Mouse (Mus musculus) G1E (cell line): ENCODE results near the gene Alkal2. TPM values are rescaled to one million over a fixed set of nuclear protein-coding genes. Genes with fewer than 3 reads are reported as not detected.

ENCODE experiments used
- ATAC-seq: 2 replicates; pipeline ENCODE4 v1.8.0; 2016; ENCODE audit warnings: mild to moderate bottlenecking; ENCODE audit not compliant: insufficient number of reproducible peaks, poor library complexity, low FRiP score, severe bottlenecking; ENCODE audit errors: extremely low read depth
- DNase-seq: peaks from one replicate; pipeline ENCODE4 v3.0.0; 2012; ENCODE audit warnings: low spot score
- H3K27me3 ChIP-seq: 2 replicates; pipeline ENCODE4 v1.6.1; 2012; ENCODE audit warnings: mild to moderate bottlenecking, low read length, inconsistent platforms; ENCODE audit not compliant: insufficient read depth
- H3K36me3 ChIP-seq: replicated peaks from 2 replicates; pipeline ENCODE3; 2012; ENCODE audit warnings: mild to moderate bottlenecking, inconsistent platforms
- H3K4me1 ChIP-seq: 2 replicates; pipeline ENCODE4 v1.6.1; 2012; ENCODE audit warnings: low read depth, low read length, inconsistent platforms, mixed read lengths; ENCODE audit not compliant: insufficient read depth
- H3K4me3 ChIP-seq: 2 replicates; pipeline ENCODE4 v1.5.1; 2012; ENCODE audit warnings: low read depth, mild to moderate bottlenecking, inconsistent platforms, low read length, moderate library complexity, mixed read lengths
- H3K9me3 ChIP-seq: replicated peaks from 2 replicates; pipeline ENCODE4 v1.6.1; 2012; ENCODE audit warnings: inconsistent platforms
- CTCF ChIP-seq: IDR thresholded peaks from 2 replicates; pipeline ENCODE4 v1.5.1; 2012; ENCODE audit warnings: low read depth, low read length, inconsistent platforms, mixed read lengths
- GATA1 ChIP-seq: IDR thresholded peaks from 2 replicates; pipeline ENCODE4 v1.6.1; 2012; ENCODE audit warnings: borderline replicate concordance, low read length, inconsistent platforms, mixed read lengths
- GATA2 ChIP-seq: IDR thresholded peaks from 2 replicates; pipeline ENCODE4 v1.6.1; 2012; ENCODE audit warnings: low read depth, low read length, inconsistent platforms, borderline replicate concordance
- POLR2AphosphoS5 ChIP-seq: IDR thresholded peaks from 2 replicates; pipeline ENCODE4 v1.6.1; 2012; ENCODE audit warnings: low read depth, low read length, inconsistent platforms; ENCODE audit not compliant: insufficient replicate concordance
- TAL1 ChIP-seq: conservative IDR thresholded peaks from 2 replicates; pipeline ENCODE4 v1.6.1; 2012; ENCODE audit warnings: low read depth, low read length, inconsistent platforms, mixed read lengths
- polyA plus RNA-seq: library from polyadenylated mRNA; stranded (reverse); fragments of >175 nt; gene quantifications from 2 replicates; pipeline ENCODE4 v1.2.3, GENCODE M21; 2012
- total RNA-seq, 2 experiments: library from RNA; stranded (forward) in 1 of 2; stranded (reverse) in 1 of 2; fragments of 200-1000 nt in 1 of 2; fragments of >200 nt in 1 of 2; fragmentation: Nextera tagmentation in 1 of 2; gene quantifications; 2 replicates each; pipeline ENCODE4 v1.2.3; 2014 to 2017

The Alkal2 gene
- total and polyA plus RNA-seq, 3 experiments: not detected

- ATAC-seq: no peak
- H3K36me3 ChIP-seq: no peaks in the 10 kb centered on the region
- H3K9me3 ChIP-seq: no peaks in the 10 kb centered on the region
- no peak for TF ChIP-seq TAL1
- no peak for TF ChIP-seq POLR2AphosphoS5
- no peak for TF ChIP-seq CTCF
- no peak for TF ChIP-seq GATA2
- no peak for TF ChIP-seq GATA1
- no peak for DNase-seq
- H3K4me1 ChIP-seq: no peaks in the 10 kb centered on the region
- H3K4me3 ChIP-seq: no peak overlapping the region
- no peaks in the 10 kb centered on the region for H3K27me3 ChIP-seq
Observed at GRCm38 (mm10) chr12:30936899-30937298, 52.8 kb downstream of the Alkal2 start.

Other genes starting within 250 kb of the Alkal2 start
- 102 and 141 TPM in 2 replicates for gene Acp1, start 27.3 kb downstream of the Alkal2 start, total RNA-seq (2014; fragmentation: Nextera tagmentation)
- gene Acp1, start 27.3 kb downstream of the Alkal2 start, total RNA-seq (2017): 125 and 166 TPM in 2 replicates
- gene Acp1, start 27.3 kb downstream of the Alkal2 start, polyA plus RNA-seq: 1.6 and 2.6 TPM in 2 replicates
- 2.8 and 3.9 TPM in 2 replicates for gene Sh3yl1, start 27.3 kb downstream of the Alkal2 start, total RNA-seq (2014; fragmentation: Nextera tagmentation)
- gene Sh3yl1, start 27.3 kb downstream of the Alkal2 start, total RNA-seq (2017): 3.1 and 3.7 TPM in 2 replicates
- gene Sh3yl1, start 27.3 kb downstream of the Alkal2 start, polyA plus RNA-seq: 0.76 and 0.97 TPM in 2 replicates
- gene Fam110c, start 189.5 kb downstream of the Alkal2 start, total RNA-seq (2014; fragmentation: Nextera tagmentation): 1.9 TPM in 1 of 2 replicates, not detected in the other
- gene Fam110c, start 189.5 kb downstream of the Alkal2 start, total RNA-seq (2017): 0.16 TPM in 1 of 2 replicates, not detected in the other
- not detected in 2 replicates for gene Fam110c, start 189.5 kb downstream of the Alkal2 start, polyA plus RNA-seq